Mouse (Mus musculus): Measurements from ENCODE around the gene Garnl3. TPM values are rescaled to one million over a fixed set of nuclear protein-coding genes. Genes with fewer than 3 reads are reported as not detected.

Gene Garnl3
- polyA plus RNA-seq, 1 experiment from 2014 or later, result 11.0 TPM

DNA sequence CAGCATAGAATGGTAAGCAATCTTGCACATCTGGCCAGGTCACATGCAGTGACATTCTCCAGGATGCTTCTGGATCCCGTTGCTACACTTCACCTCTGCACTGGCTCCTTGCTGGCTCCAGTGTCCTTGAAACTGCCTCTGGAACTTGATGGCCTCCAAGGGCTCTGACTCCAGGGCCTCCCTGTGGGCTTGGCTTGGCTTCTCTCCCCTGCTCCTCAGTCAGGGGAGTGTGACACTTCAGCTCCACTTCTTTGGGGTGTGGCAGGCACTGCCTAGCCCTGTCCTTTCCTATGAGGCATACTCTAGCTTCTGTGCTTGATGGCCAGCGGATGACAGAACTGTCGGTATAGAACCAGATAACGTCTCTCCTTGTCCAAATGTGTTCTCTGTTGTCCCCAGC is 15.5 kb upstream of the Garnl3 start:
- H3K4me1 ChIP-seq, result peaks cover 6% of the 10 kb centered on the region
- no peak overlapping the region for H3K9ac ChIP-seq
- no peak overlapping the region for H3K4me3 ChIP-seq
- no peaks in the 10 kb centered on the region for H3K36me3 ChIP-seq
- no peak overlapping the region for H3K4me2 ChIP-seq
- 64% methylated on average over 4 of the region's 4 CpGs for WGBS
- ATAC-seq (ENCODE audit: extremely low read depth, insufficient number of reproducible peaks, low FRiP score, low TSS enrichment), result no peak
- H3K27ac ChIP-seq (replicated peaks), result no peak overlapping the region
- H3K9me3 ChIP-seq, result no peaks in the 10 kb centered on the region
- no peaks in the 10 kb centered on the region for H3K27me3 ChIP-seq (replicated peaks)

DNA sequence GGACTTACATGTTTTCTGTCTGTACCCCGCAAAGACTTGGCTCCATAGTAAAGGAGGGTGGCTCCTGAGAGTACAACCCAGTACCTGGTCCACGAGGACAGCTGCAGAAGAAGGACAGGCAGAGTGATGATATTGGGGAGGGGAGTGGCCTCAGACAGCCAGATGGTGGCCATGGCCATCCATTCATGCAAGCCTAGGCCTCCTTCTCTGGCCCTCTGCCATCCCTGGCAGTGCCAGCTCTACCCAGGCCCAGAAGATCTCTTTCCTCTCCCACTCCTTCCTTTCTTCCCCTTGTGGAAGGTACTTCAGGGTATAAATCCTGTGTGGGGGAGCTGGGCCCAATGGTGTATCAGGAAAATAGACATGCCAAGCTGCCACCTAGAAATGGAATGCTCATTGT is 11.8 kb upstream of the Garnl3 start:
- H3K4me3 ChIP-seq, result no peak overlapping the region
- H3K9ac ChIP-seq, result no peak overlapping the region
- 83% methylated on average over 2 of the region's 2 CpGs for WGBS

DNA sequence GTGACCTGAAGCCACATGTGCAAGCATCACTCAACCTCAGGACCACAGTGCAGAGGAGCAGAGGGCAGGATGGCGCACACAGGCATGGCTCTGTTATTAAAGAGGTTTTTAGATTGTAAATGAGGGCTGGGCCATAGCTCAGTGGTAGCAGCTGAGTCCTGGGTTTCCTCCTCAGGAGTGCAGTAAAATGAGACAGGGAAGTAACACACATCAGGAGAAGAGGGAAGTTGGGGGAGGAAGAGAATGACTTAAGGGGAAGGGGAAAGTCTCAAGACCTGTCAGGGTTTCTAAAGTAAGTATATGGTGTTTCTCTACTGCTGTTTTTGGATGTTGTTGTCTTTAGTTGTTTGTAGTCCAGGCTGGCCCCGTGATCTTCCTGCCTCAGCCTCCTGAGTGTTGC is 7.0 kb upstream of the Garnl3 start:
- Histone ChIP-seq H3K4me1 (no peaks in the 10 kb centered on the region), H3K9me3 (no peaks in the 10 kb centered on the region), H3K4me3 (no peak overlapping the region), H3K27ac (replicated peaks) (no peak overlapping the region), H3K27me3 (replicated peaks) (peaks cover 6% of the 10 kb centered on the region; the same call in 1 of the 2 replicates), H3K36me3 (no peaks in the 10 kb centered on the region), H3K9ac (no peak overlapping the region), H3K4me2 (no peak overlapping the region)
- no peak for ATAC-seq (ENCODE audit: extremely low read depth, insufficient number of reproducible peaks, low FRiP score, low TSS enrichment)
- WGBS, result 85% methylated on average over 2 of the region's 2 CpGs

More for the DNA sequence above, 11.8 kb upstream of the Garnl3 start:
- Histone ChIP-seq H3K36me3 (no peaks in the 10 kb centered on the region), H3K27me3 (replicated peaks) (no peaks in the 10 kb centered on the region), H3K4me1 (peaks cover 6% of the 10 kb centered on the region), H3K4me2 (no peak overlapping the region), H3K27ac (replicated peaks) (no peak overlapping the region), H3K9me3 (no peaks in the 10 kb centered on the region)
- ATAC-seq (ENCODE audit: extremely low read depth, insufficient number of reproducible peaks, low FRiP score, low TSS enrichment), result no peak

DNA sequence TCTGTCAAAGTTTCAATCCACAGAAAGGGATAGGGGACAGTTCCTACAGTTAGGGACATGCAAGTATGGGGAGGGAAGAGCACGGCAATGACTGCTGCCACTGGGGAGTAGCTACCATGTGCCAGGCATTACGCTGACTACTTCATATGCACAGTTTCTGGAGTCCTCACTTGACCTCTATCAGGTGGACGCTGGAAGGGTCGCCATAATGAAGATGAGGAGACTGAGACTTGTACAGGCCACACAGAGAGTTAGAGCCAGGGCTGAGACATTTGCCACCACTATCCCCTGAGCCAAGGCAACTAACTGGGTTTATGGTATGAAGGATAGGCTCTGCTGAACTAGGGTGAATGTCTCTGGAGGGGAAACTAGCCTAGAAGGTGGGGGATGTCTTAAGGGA is 6.3 kb upstream of the Garnl3 start:
- Histone ChIP-seq H3K27ac (replicated peaks) (no peak overlapping the region), H3K4me1 (no peaks in the 10 kb centered on the region), H3K9me3 (no peaks in the 10 kb centered on the region), H3K9ac (no peak overlapping the region), H3K4me2 (no peak overlapping the region), H3K27me3 (replicated peaks) (peaks cover 14% of the 10 kb centered on the region), H3K36me3 (no peaks in the 10 kb centered on the region), H3K4me3 (no peak overlapping the region)
- ATAC-seq (ENCODE audit: extremely low read depth, insufficient number of reproducible peaks, low FRiP score, low TSS enrichment), result no peak
- 79% methylated on average over 4 of the region's 4 CpGs for WGBS

DNA sequence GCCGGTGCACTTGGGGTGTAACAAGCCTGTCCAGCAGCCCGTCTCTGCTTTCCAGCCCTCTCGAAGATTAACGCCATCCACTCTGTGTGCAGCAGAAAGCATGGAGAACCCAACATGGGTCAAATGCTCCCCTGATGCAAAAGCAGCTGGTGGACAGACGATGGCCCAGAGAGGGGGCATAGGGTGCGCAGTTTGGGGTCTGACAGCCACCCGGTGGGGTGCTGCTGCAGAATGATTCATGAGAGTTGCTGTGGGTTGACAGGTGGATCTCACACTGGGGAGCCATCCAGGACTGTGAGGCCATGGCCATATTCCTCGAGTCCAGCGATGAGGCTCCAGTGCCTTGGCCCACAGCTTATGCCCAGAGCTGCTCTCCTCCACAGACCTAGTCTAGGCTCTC is 5.8 kb upstream of the Garnl3 start:
- Histone ChIP-seq H3K27ac (replicated peaks) (no peak overlapping the region), H3K4me2 (no peak overlapping the region), H3K27me3 (replicated peaks) (peaks cover 19% of the 10 kb centered on the region), H3K4me1 (0 out of 2 replicates have a peak, but pooled peaks cover 5% of the 10 kb centered on the region), H3K4me3 (no peak overlapping the region), H3K9me3 (no peaks in the 10 kb centered on the region), H3K9ac (no peak overlapping the region), H3K36me3 (no peaks in the 10 kb centered on the region)
- ATAC-seq (ENCODE audit: extremely low read depth, insufficient number of reproducible peaks, low FRiP score, low TSS enrichment), result no peak
- WGBS, result 79% methylated on average over 9 of the region's 9 CpGs

DNA sequence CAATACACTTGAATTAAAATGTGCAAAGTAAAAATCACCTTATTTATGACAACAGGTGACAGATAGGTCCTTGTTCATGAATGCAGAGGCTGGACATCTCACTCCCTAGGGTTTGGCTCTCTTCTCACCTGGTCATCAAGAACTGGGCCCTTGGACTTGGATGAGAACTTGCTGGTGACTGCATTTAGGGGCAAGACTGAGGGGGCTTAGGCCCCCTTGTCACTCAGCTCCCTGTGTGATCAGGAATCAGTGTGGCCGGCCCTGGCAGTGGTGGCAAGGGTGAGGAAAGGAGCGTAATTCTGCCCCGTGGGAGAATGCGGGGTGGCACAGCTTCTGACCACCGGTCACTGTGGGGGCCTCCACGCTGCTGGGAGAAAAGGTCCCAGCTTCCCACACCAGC is 4.9 kb upstream of the Garnl3 start:
- H3K27me3 ChIP-seq (replicated peaks), result peaks cover 21% of the 10 kb centered on the region
- H3K9ac ChIP-seq, result no peak overlapping the region
- no peak for ATAC-seq (ENCODE audit: extremely low read depth, insufficient number of reproducible peaks, low FRiP score, low TSS enrichment)
- H3K4me3 ChIP-seq, result no peak overlapping the region
- H3K27ac ChIP-seq (replicated peaks), result no peak overlapping the region
- H3K4me1 ChIP-seq, result 0 out of 2 replicates have a peak, but pooled peaks cover 11% of the 10 kb centered on the region
- H3K9me3 ChIP-seq, result no peaks in the 10 kb centered on the region
- H3K4me2 ChIP-seq, result no peak overlapping the region
- 86% methylated on average over 6 of the region's 6 CpGs for WGBS
- no peaks in the 10 kb centered on the region for H3K36me3 ChIP-seq

DNA sequence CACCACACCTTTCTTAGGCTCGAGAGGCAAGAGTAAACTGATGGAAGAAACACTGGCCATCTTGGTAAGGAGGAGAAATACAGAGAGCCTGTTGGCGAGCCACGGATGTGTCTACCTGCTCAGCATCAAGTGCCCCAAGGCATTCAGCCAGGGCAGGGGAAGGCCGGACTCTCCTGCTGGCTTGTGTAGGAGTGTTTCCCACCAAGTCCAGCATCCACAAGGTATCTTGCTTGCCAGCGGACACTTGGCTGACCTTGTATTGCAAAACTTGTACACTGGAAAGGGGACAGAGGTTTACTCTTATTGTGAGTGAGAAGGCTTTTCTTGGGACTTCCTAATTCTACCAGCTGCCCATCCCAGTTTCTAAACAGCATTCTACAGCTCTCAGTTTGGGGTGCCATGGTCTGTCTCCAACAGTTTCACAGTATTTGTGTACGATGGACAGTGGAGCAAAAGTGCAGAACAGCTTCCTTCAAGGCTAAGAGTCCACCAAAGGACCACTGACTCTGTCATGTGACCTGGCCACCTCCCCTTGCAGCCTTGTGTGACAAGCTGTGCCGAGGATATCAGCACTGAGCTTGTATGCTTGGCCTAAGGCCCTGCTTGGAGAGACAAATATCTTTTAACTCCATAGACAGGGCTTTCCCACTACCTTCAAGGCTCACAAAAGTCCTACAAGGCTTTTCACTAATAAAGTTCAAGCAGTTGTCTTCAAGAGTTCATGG is 3.5 kb upstream of the Garnl3 start:
- no peaks in the 10 kb centered on the region for H3K36me3 ChIP-seq
- no peak overlapping the region for H3K4me2 ChIP-seq
- WGBS, result 64% methylated on average over 7 of the region's 7 CpGs
- H3K9ac ChIP-seq, result no peak overlapping the region
- no peak for ATAC-seq (ENCODE audit: extremely low read depth, insufficient number of reproducible peaks, low FRiP score, low TSS enrichment)
- peaks cover 21% of the 10 kb centered on the region for H3K27me3 ChIP-seq (replicated peaks)
- no peak overlapping the region for H3K27ac ChIP-seq (replicated peaks)
- peaks cover 12% of the 10 kb centered on the region for H3K4me1 ChIP-seq
- H3K4me3 ChIP-seq, result no peak overlapping the region
- H3K9me3 ChIP-seq, result no peaks in the 10 kb centered on the region

DNA sequence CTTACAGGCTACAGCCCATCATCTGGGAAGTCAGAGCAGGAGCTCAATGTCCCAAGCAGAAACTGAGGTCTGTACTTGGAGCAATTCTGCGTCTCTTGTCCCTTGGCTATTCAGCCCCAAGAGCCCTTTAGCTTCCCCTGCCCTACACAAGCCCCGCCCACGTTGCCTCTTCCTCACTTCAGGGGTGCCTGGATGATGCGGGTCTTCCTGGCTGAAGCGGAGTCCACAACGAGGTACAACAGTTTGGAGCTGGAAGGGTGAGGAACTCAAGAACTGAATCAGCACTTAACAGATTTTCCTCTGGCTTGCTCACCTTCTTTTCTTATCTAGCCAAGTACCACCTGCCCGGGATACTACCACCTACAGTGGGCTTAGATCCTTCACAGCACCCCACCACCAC is 852 bp upstream of the Garnl3 start:
- Histone ChIP-seq H3K9ac (no peak overlapping the region), H3K27me3 (replicated peaks) (peaks cover 33% of the 10 kb centered on the region), H3K9me3 (no peaks in the 10 kb centered on the region), H3K27ac (replicated peaks) (no peak overlapping the region), H3K4me3 (no peak overlapping the region), H3K4me2 (0 out of 2 replicates have a peak overlapping the region, but pooled peaks have one; percentile 98), H3K36me3 (no peaks in the 10 kb centered on the region), H3K4me1 (peaks cover 26% of the 10 kb centered on the region)
- ATAC-seq (ENCODE audit: extremely low read depth, insufficient number of reproducible peaks, low FRiP score, low TSS enrichment), result no peak
- 6% methylated on average over 7 of the region's 7 CpGs for WGBS

DNA sequence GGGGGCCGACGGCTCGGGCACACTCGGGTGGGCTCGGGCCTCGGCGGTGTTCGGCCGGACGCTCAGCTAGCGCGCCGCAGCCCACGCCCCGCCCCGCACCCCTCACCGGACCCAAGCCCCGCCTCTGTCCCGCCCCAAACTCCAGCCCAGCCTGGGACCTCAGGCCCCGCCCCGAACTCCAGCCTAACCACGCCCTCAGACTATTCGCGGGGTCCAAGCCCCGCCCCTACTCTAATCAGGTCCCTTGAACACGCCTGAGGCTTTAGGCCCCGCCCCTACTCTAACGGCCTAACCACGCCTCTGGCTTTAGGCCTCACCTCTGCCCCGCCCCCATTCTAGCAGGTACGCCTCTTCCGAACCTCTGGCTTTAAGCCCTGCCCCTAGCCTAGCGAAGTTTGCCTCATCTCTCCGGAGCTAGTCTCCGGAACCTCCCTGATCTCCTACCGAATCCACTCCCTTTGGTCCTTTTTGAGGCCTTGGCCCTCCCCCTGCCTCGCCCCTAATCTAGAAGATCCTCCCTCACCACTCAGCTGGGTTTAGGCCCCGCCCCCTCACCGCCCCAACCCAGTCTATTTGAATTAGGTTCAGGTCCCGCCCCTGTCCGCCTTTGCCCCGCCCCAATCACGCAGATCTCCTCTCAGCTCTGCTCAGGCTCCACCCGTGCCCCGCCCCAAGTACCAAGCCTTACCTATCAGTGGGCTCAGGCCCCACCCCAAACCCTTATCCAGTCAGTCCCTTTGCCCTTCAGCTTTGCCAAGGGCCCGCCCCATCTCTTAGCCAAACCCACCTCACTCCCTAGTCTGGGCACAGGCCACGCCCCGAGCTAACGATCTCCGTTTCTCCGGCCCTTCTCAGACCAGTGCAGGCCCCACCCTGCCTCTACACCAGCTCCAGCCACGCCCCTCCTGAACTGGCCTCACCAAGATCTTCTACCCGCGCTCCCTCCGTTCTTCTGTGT is 649 bp downstream of the Garnl3 start:
- WGBS, result under 1% methylated on average over 54 of the region's 55 CpGs
- H3K36me3 ChIP-seq, result no peaks in the 10 kb centered on the region
- peaks cover 28% of the 10 kb centered on the region for H3K4me1 ChIP-seq
- peak overlapping the region; percentile 80 for H3K4me3 ChIP-seq
- H3K27ac ChIP-seq (replicated peaks), result peak overlapping the region; percentile 70
- H3K27me3 ChIP-seq (replicated peaks), result peaks cover 33% of the 10 kb centered on the region
- H3K9ac ChIP-seq, result peak overlapping the region; percentile 89
- H3K4me2 ChIP-seq, result peak overlapping the region; percentile 98
- ATAC-seq (ENCODE audit: extremely low read depth, insufficient number of reproducible peaks, low FRiP score, low TSS enrichment), result peak; percentile 85
- H3K9me3 ChIP-seq, result no peaks in the 10 kb centered on the region

DNA sequence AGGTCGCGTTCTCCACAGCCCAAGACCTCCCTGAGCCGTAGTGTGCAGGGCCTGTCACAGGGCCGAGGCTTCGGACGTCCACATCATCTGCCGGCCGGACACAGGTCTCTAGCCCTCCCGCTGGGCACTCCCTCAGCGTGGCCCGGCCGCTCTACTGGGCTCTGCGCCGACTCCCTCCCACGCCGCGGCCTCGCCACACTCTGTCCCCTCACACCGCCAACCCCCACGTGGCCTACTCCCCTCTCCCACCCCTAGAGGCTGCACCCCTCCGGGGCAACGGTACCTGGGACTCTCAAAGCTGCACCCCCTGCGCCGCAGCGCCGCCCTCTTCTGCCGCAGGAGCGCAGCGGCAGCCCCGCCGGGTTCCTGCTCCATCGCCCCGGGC is 1.3 kb downstream of the Garnl3 start:
- H3K36me3 ChIP-seq, result no peaks in the 10 kb centered on the region

DNA sequence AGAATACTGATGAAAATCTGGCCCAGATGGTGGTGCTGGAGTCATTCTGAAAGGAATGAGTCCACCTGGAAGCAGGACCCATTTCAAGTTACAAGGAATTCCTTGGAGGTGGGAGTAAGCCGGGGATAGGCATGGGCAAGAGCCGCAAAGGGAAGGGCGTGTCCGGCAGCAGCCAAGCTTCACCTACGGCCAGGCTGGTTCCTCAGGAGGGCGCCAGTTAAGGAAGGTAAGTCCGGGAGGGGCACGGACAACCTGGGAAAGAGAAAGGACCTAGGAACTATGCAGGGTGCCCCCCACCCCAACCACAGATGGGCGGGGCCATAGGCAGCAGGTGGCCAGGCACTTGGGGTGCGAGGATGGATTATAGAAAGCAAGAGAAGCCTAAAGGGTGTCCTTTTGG is 1.8 kb downstream of the Garnl3 start:
- Histone ChIP-seq H3K4me3 (peak overlapping the region; percentile 80), H3K9ac (peak overlapping the region; percentile 89), H3K36me3 (no peaks in the 10 kb centered on the region), H3K27ac (replicated peaks) (peak overlapping the region; percentile 70), H3K9me3 (no peaks in the 10 kb centered on the region), H3K4me2 (peak overlapping the region; percentile 98), H3K27me3 (replicated peaks) (peaks cover 33% of the 10 kb centered on the region), H3K4me1 (peaks cover 28% of the 10 kb centered on the region)
- ATAC-seq (ENCODE audit: extremely low read depth, insufficient number of reproducible peaks, low FRiP score, low TSS enrichment), result no peak
- WGBS, result 5% methylated on average over 10 of the region's 10 CpGs

More for the DNA sequence above, 1.3 kb downstream of the Garnl3 start:
- ATAC-seq (ENCODE audit: extremely low read depth, insufficient number of reproducible peaks, low FRiP score, low TSS enrichment), result peak; percentile 10
- Histone ChIP-seq H3K27me3 (replicated peaks) (peaks cover 33% of the 10 kb centered on the region), H3K4me2 (peak overlapping the region; percentile 98), H3K9ac (peak overlapping the region; percentile 89), H3K4me3 (peak overlapping the region; percentile 80), H3K4me1 (peaks cover 28% of the 10 kb centered on the region), H3K9me3 (no peaks in the 10 kb centered on the region), H3K27ac (replicated peaks) (peak overlapping the region; percentile 70)
- 2% methylated on average over 33 of the region's 33 CpGs for WGBS
